Mouse (Mus musculus) mouse trophoblast stem cell (cell line): ENCODE results near the gene Pip5kl1.

Experiments
- in situ Hi-C, 2 experiments: fragments of 300-500 bp; cut with MseI, MboI; formaldehyde crosslinking; loops; 2 replicates in 1 of 2; 3 replicates in 1 of 2; pipeline ENCODE4 v1.15.1; 2025

Pip5kl1 gene

GRCm38 (mm10) chr2:32547964-32548739 lies 26.4 kb upstream of the Pip5kl1 start:
- in situ Hi-C loops = no loop called here

GRCm38 (mm10) chr2:32549171-32549570 lies 25.4 kb upstream of the Pip5kl1 start:
- in situ Hi-C loops = no loop called here

DNA sequence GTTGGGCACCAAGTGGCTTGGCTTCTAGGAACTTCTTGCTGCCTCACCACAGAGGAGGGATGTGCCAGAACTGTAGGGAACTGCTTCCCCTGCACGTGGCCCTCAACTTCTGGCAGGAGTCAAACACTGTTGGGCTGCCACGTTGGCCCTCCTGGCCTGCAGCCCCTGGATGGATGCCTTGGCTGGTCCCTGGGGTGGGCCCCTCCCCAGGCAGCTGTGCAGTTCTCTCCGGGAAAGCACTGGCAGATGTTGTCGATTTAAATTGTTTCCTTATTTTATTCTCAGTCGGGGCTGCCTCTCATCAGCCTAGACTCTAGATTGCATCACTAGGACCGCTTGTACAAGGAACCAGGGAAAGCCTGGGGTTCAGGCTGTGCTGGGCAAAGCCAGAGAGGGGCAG lies 24.8 kb upstream of the Pip5kl1 start:
- in situ Hi-C loops = no loop called here

- in situ Hi-C loops = no loop called here
These were observed 23.4 kb upstream of the Pip5kl1 start for GRCm38 (mm10) chr2:32551236-32551635.

- in situ Hi-C loops = no loop called here
These were observed 20.9 kb upstream of the Pip5kl1 start for GRCm38 (mm10) chr2:32553592-32554148.

GRCm38 (mm10) chr2:32555484-32555883 lies 19.1 kb upstream of the Pip5kl1 start:
- in situ Hi-C loops = no loop called here

DNA sequence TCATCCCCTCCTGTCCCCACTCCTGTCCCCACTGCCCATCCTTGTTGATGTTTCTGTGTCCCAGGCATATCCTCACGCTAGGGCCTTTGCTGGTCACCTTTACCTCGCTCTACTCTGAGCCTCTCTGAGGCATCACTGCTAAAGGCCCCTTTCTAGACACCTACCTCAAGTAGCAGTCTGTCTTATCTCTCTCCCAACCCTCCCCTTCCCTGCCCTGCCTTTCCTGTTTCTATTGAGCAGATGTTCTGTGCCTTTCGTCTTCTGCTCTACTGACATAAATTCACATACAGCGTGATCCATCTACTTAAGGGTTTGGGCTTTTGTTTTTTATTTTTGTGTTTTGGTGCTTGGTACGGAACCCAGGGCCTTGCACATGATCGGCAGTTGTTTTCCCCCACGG lies 18.6 kb upstream of the Pip5kl1 start:
- in situ Hi-C loops = no loop called here

GRCm38 (mm10) chr2:32559570-32559969 lies 15.0 kb upstream of the Pip5kl1 start:
- in situ Hi-C loops = no loop called here

DNA sequence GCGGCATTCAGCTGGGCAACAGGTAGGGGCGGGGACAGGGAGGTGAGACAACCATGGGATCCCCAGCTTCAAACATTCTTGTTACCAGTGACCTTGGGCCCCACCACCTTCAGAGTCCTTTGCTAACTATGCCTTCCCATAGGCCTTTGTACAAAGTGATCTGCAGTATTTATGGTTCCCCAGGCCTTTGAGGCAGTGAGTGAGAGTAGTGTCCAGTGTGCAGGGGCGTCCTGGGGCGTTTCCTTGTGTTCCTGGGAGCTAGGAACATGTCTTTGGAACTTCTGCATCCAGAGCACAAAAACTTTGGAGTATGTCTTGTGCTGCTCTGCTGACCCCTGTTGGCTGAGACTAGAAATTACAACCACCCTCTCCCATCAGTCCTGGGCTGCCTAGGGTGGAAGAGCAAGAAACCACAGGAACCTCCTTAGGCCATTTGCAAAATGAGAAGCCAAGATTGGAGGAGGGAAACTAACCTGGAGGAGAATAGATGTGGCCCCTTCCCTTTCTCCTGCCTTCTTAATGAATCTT lies 8.0 kb upstream of the Pip5kl1 start:
- in situ Hi-C loops = loop anchor here (5.0 kb wide), 1 partner anchor 79 kb away; no protein-coding TSS in a partner anchor

GRCm38 (mm10) chr2:32568149-32568548 lies 6.4 kb upstream of the Pip5kl1 start:
- in situ Hi-C loops = loop anchor here (5.0 kb wide), 1 partner anchor 81 kb away; no protein-coding TSS in a partner anchor

DNA sequence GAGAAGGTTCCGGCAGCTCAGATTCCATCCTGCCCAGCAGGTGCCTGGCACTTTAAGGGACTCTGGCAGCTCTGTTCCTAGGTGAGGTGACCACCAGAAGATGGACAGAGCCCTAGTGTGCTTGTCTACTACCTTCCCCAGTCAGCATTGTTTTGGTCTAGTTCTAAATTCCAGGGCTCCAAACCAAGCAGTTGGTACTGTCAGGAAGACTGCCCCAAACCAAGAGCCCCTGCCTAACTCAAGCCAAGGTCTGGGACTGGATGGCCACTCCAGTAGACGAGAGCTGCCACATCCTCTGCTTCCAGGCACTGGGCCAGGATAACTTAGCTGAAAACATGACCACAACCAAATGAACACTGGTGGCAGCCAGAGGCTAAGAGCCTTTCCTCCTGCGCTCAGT lies 5.7 kb upstream of the Pip5kl1 start:
- in situ Hi-C loops = loop anchor here (5.0 kb wide), 1 partner anchor 82 kb away; no protein-coding TSS in a partner anchor

- in situ Hi-C loops = no loop called here
These were observed 3.7 kb upstream of the Pip5kl1 start, which contains the start of gene Dpm2 for GRCm38 (mm10) chr2:32570698-32571494. Dpm2 (plus strand) TSS chr2:32570858.

DNA sequence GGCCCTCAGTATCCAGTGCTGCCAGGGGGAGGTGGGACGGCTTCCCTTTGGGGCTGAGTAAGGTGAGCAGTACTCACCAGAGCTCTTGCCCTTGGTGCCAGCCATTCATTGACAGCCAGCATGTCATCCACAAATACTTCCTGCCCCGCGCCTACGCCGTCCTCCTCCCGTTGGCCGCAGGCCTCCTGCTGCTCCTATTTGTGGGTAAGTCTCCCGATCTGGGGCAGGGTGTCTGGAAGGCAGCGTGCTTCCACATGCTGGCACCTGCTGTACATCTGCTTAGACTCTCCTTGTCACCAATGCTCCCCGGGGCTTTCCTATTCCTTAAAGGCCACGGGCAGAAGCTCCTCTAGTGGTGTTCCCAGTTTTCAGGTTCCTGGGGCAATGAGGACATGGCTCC lies 2.4 kb upstream of the Pip5kl1 start:
- in situ Hi-C loops = no loop called here

GRCm38 (mm10) chr2:32574901-32575585 lies 446 bp downstream of the Pip5kl1 start:
- in situ Hi-C loops = no loop called here

GRCm38 (mm10) chr2:32575586-32576160 lies 1.1 kb downstream of the Pip5kl1 start, which contains the start of gene 9430097D07Rik:
9430097D07Rik (minus strand) TSS chr2:32575684.
- in situ Hi-C loops = no loop called here

DNA sequence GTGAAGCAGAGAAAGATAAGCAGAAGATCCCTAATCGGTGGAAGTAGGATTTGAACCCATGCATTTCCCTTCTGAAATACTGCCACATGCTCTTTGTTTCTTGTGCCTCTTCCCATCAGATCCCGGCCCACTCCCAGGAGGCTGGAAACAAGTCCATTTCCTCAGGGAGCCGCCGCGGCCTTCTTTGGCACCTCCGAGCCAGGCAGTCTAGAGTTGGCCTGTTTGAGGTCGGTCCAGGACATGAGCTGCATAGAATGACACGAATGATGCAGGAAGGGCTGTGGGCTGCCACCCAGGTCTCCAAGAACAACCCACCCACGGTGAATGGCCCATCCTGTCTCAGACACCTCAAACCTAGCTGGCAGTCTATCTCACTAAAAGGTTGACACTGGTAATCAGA lies 1.9 kb downstream of the Pip5kl1 start:
- in situ Hi-C loops = no loop called here

DNA sequence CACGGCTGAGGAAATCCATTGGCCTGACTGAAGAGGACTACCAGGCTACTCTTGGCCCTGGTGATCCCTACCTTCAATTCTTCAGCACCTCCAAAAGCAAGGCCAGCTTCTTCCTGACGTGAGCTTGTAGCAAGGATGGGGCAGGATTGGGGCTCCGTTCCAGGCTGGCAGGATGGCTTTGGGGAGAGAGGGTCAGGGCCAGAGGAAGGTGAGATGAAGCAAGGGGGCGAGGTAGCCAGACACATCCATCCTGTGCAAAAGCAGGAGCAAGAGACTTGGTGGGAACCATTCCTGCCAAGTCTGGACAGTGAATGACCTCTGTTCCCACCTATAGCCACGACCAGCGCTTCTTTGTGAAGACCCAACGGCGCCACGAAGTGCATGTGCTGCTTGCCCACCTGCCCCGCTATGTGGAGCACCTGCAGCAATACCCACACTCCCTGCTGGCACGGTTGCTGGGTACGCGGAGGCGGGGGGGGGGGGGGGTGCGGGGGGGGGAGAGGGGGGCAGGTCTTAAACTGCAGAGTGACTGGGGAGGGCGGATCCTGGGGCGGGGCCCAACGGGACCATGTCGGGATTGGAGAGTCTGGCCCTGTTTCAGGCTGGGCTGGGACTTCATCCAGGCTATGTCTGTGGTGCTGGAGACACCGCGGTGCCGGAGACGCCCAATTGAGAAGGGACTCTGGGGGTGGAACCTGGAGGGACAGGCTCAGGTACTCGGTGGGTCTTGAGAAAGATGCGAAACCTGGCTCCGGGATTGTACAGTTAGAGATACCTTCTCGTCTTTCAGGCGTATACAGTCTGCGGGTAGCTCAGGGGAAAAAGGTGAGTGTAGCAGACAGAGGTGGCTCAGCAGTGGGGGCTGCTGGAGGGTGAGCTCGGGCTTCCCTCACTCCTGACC lies 3.8 kb downstream of the Pip5kl1 start:
- in situ Hi-C loops = no loop called here

DNA sequence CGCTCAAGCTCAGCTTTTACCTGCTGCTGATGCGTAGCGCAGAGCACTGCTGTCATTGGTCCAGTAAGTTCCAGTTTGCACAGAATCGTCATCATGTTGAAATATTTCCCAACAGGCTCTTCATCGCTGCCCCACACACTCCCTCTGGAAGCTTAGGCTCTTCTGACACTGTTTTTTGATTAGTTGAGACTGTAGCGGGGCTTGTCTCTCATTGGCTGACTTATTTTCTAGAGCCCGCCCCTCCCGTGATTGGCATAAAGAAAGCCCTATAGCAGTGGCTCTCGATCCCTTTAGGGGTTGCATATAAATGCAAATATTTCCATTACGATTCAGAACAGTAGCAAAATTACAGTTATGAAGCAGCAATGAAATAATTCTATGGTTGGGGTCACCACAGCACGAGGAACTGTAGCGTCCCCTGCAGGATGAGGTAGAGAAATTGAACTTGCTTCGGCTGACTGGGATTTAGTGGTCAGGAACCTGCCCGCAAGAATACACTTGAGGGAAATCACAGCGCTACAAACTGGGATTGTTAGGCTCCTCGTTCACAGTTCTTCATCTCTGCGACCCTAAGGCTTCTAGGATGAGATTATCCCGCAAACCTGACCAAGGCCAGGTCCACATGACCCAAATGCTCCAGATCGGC lies 7.0 kb downstream of the Pip5kl1 start:
- in situ Hi-C loops = no loop called here
